Mouse (Mus musculus): ENCODE data around the gene Prss33. TPM values are rescaled to one million over a fixed set of nuclear protein-coding genes. Genes with fewer than 3 reads are reported as not detected.

Prss33 gene
- total and polyA plus RNA-seq, 2 experiments from 2014 or later, result not detected

GRCm38 (mm10) chr17:23802746-23803365, 33.0 kb downstream of the Prss33 start:
- DNase-seq (ENCODE audit: low spot score), result peak; percentile 100
- Histone ChIP-seq H3K4me2 (ENCODE audit: low read depth, low read length) (peak overlapping the region; percentile 80), H3K27me3 (ENCODE audit: control insufficient read depth, insufficient read depth, low read length) (no peaks in the 10 kb centered on the region), H3K9me3 (replicated peaks; ENCODE audit: control insufficient read depth, low read length) (peaks cover 5% of the 10 kb centered on the region; the same call in 1 of the 2 replicates), H3K4me1 (ENCODE audit: control insufficient read depth, insufficient read depth) (peaks cover 30% of the 10 kb centered on the region), H3K4me3 (ENCODE audit: low read depth, low read length) (peak overlapping the region; percentile 91), H3K9ac (replicated peaks; ENCODE audit: low read depth, low read length) (peak overlapping the region; percentile 86), H3K36me3 (replicated peaks; ENCODE audit: control insufficient read depth, insufficient read depth, low read length) (peaks cover 3% of the 10 kb centered on the region; the same call in 1 of the 2 replicates), H3K27ac (ENCODE audit: low read depth) (peak overlapping the region; percentile 95)
- peak; percentile 95 for ATAC-seq (ENCODE audit: insufficient read depth, low read depth)
- TF ChIP-seq CTCF (IDR thresholded peaks at IDR 0.05; ENCODE audit: low read depth), result no peak
- TF ChIP-seq EP300 (IDR thresholded peaks at IDR 0.05; ENCODE audit: low read depth), result no peak
- WGBS, result under 1% methylated on average over 59 of the region's 60 CpGs

- H3K4me3 ChIP-seq (ENCODE audit: low read depth, low read length), result no peak overlapping the region
- no peak for DNase-seq (ENCODE audit: low spot score)
- TF ChIP-seq CTCF (IDR thresholded peaks at IDR 0.05; ENCODE audit: low read depth) (no peak), EP300 (IDR thresholded peaks at IDR 0.05; ENCODE audit: low read depth) (no peak)
- no peak overlapping the region for H3K4me2 ChIP-seq (ENCODE audit: low read depth, low read length)
- peaks cover 5% of the 10 kb centered on the region; the same call in 1 of the 2 replicates for H3K9me3 ChIP-seq (replicated peaks; ENCODE audit: control insufficient read depth, low read length)
- 96% methylated on average over 10 of the region's 10 CpGs for whole genome bisulfite sequencing
- no peaks in the 10 kb centered on the region for H3K27me3 ChIP-seq (ENCODE audit: control insufficient read depth, insufficient read depth, low read length)
- H3K27ac ChIP-seq (ENCODE audit: low read depth), result no peak overlapping the region
- peaks cover 21% of the 10 kb centered on the region for H3K4me1 ChIP-seq (ENCODE audit: control insufficient read depth, insufficient read depth)
- no peak overlapping the region for H3K9ac ChIP-seq (replicated peaks; ENCODE audit: low read depth, low read length)
- no peak for ATAC-seq (ENCODE audit: insufficient read depth, low read depth)
- no peaks in the 10 kb centered on the region for H3K36me3 ChIP-seq (replicated peaks; ENCODE audit: control insufficient read depth, insufficient read depth, low read length)
Measured at GRCm38 (mm10) chr17:23801627-23802026, 34.2 kb downstream of the Prss33 start.

GRCm38 (mm10) chr17:23797316-23797715, 38.5 kb downstream of the Prss33 start:
- no peak for ATAC-seq (ENCODE audit: insufficient read depth, low read depth)
- no peak overlapping the region for H3K27ac ChIP-seq (ENCODE audit: low read depth)
- 61% methylated on average over 7 of the region's 7 CpGs for WGBS

GRCm38 (mm10) chr17:23795323-23795722, 40.5 kb downstream of the Prss33 start:
- H3K4me1 ChIP-seq (ENCODE audit: control insufficient read depth, insufficient read depth), result peaks cover 6% of the 10 kb centered on the region
- H3K36me3 ChIP-seq (replicated peaks; ENCODE audit: control insufficient read depth, insufficient read depth, low read length), result no peaks in the 10 kb centered on the region
- H3K9ac ChIP-seq (replicated peaks; ENCODE audit: low read depth, low read length), result no peak overlapping the region
- H3K27ac ChIP-seq (ENCODE audit: low read depth), result no peak overlapping the region
- TF ChIP-seq EP300 (IDR thresholded peaks at IDR 0.05; ENCODE audit: low read depth) (no peak), CTCF (IDR thresholded peaks at IDR 0.05; ENCODE audit: low read depth) (no peak)
- whole genome bisulfite sequencing, result 94% methylated on average over 8 of the region's 8 CpGs
- peaks cover under 1% of the 10 kb centered on the region; the same call in 1 of the 2 replicates for H3K9me3 ChIP-seq (replicated peaks; ENCODE audit: control insufficient read depth, low read length)
- ATAC-seq (ENCODE audit: insufficient read depth, low read depth) (no peak), DNase-seq (ENCODE audit: low spot score) (no peak)
- no peak overlapping the region for H3K4me2 ChIP-seq (ENCODE audit: low read depth, low read length)
- H3K4me3 ChIP-seq (ENCODE audit: low read depth, low read length), result no peak overlapping the region
- H3K27me3 ChIP-seq (ENCODE audit: control insufficient read depth, insufficient read depth, low read length), result no peaks in the 10 kb centered on the region

More at GRCm38 (mm10) chr17:23797316-23797715, 38.5 kb downstream of the Prss33 start:
- Histone ChIP-seq H3K4me2 (ENCODE audit: low read depth, low read length) (no peak overlapping the region), H3K4me1 (ENCODE audit: control insufficient read depth, insufficient read depth) (no peaks in the 10 kb centered on the region), H3K9ac (replicated peaks; ENCODE audit: low read depth, low read length) (no peak overlapping the region), H3K27me3 (ENCODE audit: control insufficient read depth, insufficient read depth, low read length) (no peaks in the 10 kb centered on the region), H3K9me3 (replicated peaks; ENCODE audit: control insufficient read depth, low read length) (peaks cover 5% of the 10 kb centered on the region; the same call in 1 of the 2 replicates), H3K36me3 (replicated peaks; ENCODE audit: control insufficient read depth, insufficient read depth, low read length) (no peaks in the 10 kb centered on the region), H3K4me3 (ENCODE audit: low read depth, low read length) (no peak overlapping the region)
- DNase-seq (ENCODE audit: low spot score), result no peak
- TF ChIP-seq EP300 (IDR thresholded peaks at IDR 0.05; ENCODE audit: low read depth) (no peak), CTCF (IDR thresholded peaks at IDR 0.05; ENCODE audit: low read depth) (no peak)

- Histone ChIP-seq H3K9ac (replicated peaks; ENCODE audit: low read depth, low read length) (peak overlapping the region; percentile 69; the same call in 1 of the 2 replicates), H3K9me3 (replicated peaks; ENCODE audit: control insufficient read depth, low read length) (no peaks in the 10 kb centered on the region), H3K27ac (ENCODE audit: low read depth) (peak overlapping the region; percentile 86; the same call in 1 of the 2 replicates), H3K4me1 (ENCODE audit: control insufficient read depth, insufficient read depth) (peaks cover 22% of the 10 kb centered on the region), H3K36me3 (replicated peaks; ENCODE audit: control insufficient read depth, insufficient read depth, low read length) (no peaks in the 10 kb centered on the region), H3K27me3 (ENCODE audit: control insufficient read depth, insufficient read depth, low read length) (no peaks in the 10 kb centered on the region), H3K4me2 (ENCODE audit: low read depth, low read length) (peak overlapping the region; percentile 63), H3K4me3 (ENCODE audit: low read depth, low read length) (peak overlapping the region; percentile 46)
- WGBS, result 47% methylated on average over 2 of the region's 2 CpGs
- TF ChIP-seq CTCF (IDR thresholded peaks at IDR 0.05; ENCODE audit: low read depth), result no peak
- 0 out of 2 replicates have a peak, but pooled peaks have one; percentile 31 for ATAC-seq (ENCODE audit: insufficient read depth, low read depth)
- DNase-seq (ENCODE audit: low spot score), result no peak
Measured at GRCm38 (mm10) chr17:23791079-23791357, 44.8 kb downstream of the Prss33 start.
